Mouse (Mus musculus) ES-Bruce4 (cell line): Measurements from ENCODE around the gene Doc2b. TPM values are rescaled to one million over a fixed set of nuclear protein-coding genes. Genes with fewer than 3 reads are reported as not detected.

Experiments
- H3K27ac ChIP-seq: 2 replicates; pipeline ENCODE4 v1.5.1; 2012; ENCODE audit warnings: low read length, inconsistent platforms; ENCODE audit not compliant: insufficient read depth
- H3K27me3 ChIP-seq: 2 replicates; pipeline ENCODE4 v1.6.1; 2012; ENCODE audit warnings: mild to moderate bottlenecking, low read length, inconsistent platforms; ENCODE audit not compliant: control insufficient read depth, poor library complexity, insufficient read depth, severe bottlenecking
- H3K36me3 ChIP-seq: 2 replicates; pipeline ENCODE4 v1.6.1; 2012; ENCODE audit warnings: inconsistent platforms, mild to moderate bottlenecking, low read length, moderate library complexity; ENCODE audit not compliant: control insufficient read depth, poor library complexity, insufficient read depth, severe bottlenecking
- H3K4me1 ChIP-seq: one replicate; pipeline ENCODE4 v1.8.1; 2011; ENCODE audit warnings: low read length; ENCODE audit not compliant: control insufficient read depth, insufficient read depth
- H3K4me3 ChIP-seq: 2 replicates; pipeline ENCODE4 v1.5.1; 2011; ENCODE audit warnings: low read depth, mild to moderate bottlenecking, low read length
- H3K9ac ChIP-seq: 2 replicates; pipeline ENCODE4 v1.6.1; 2012; ENCODE audit warnings: low read depth, mild to moderate bottlenecking, inconsistent platforms; ENCODE audit not compliant: poor library complexity, severe bottlenecking
- H3K9me3 ChIP-seq: replicated peaks from 2 replicates; pipeline ENCODE4 v1.6.1; 2012; ENCODE audit warnings: mild to moderate bottlenecking, low read length, inconsistent platforms; ENCODE audit not compliant: control insufficient read depth, poor library complexity, insufficient read depth, severe bottlenecking
- CTCF ChIP-seq: IDR thresholded peaks from one replicate; pipeline ENCODE4 v1.8.1; 2011; ENCODE audit warnings: low read depth, low read length
- EP300 ChIP-seq: IDR thresholded peaks from 2 replicates; pipeline ENCODE4 v1.6.1; 2011; ENCODE audit warnings: low read depth, low read length; ENCODE audit not compliant: insufficient read depth
- POLR2A ChIP-seq: IDR thresholded peaks from one replicate; pipeline ENCODE4 v1.8.1; 2011; ENCODE audit warnings: low read length; ENCODE audit not compliant: insufficient read depth
- polyA plus RNA-seq: library from polyadenylated mRNA; stranded (reverse); fragments of >200 nt; gene quantifications from 2 replicates; pipeline ENCODE4 v1.2.4, GENCODE M21; 2011; ENCODE audit warnings: low read depth; ENCODE audit not compliant: missing spikeins, insufficient read depth, insufficient read length

Gene Doc2b
- polyA plus RNA-seq, 1 experiment = 0.22 TPM

- Histone ChIP-seq H3K27me3 (peaks cover 23% of the 10 kb centered on the region), H3K9me3 (no peaks in the 10 kb centered on the region), H3K9ac (peak overlapping the region; percentile 71), H3K36me3 (no peaks in the 10 kb centered on the region), H3K27ac (no peak overlapping the region), H3K4me1 (no peaks in the 10 kb centered on the region), H3K4me3 (peak overlapping the region; percentile 41)
- TF ChIP-seq EP300 (no peak), POLR2A (no peak), CTCF (no peak)
These were observed 570 bp downstream of the Doc2b start for GRCm38 (mm10) chr11:75795321-75795636.

- Histone ChIP-seq H3K9ac (peak overlapping the region; percentile 71), H3K27ac (no peak overlapping the region), H3K9me3 (no peaks in the 10 kb centered on the region), H3K36me3 (no peaks in the 10 kb centered on the region), H3K27me3 (peaks cover 23% of the 10 kb centered on the region), H3K4me3 (peak overlapping the region; percentile 41), H3K4me1 (no peaks in the 10 kb centered on the region)
- TF ChIP-seq CTCF (no peak), POLR2A (no peak), EP300 (no peak)
These were observed 1.1 kb downstream of the Doc2b start for GRCm38 (mm10) chr11:75794602-75795320.

GRCm38 (mm10) chr11:75793351-75793750, 2.5 kb downstream of the Doc2b start:
- Histone ChIP-seq H3K4me3 (no peak overlapping the region), H3K27ac (no peak overlapping the region), H3K9me3 (no peaks in the 10 kb centered on the region), H3K4me1 (no peaks in the 10 kb centered on the region), H3K36me3 (no peaks in the 10 kb centered on the region), H3K9ac (no peak overlapping the region), H3K27me3 (peaks cover 23% of the 10 kb centered on the region)
- no peak for TF ChIP-seq CTCF

- Histone ChIP-seq H3K9me3 (no peaks in the 10 kb centered on the region), H3K27me3 (peaks cover 23% of the 10 kb centered on the region)
These were observed 3.3 kb downstream of the Doc2b start for GRCm38 (mm10) chr11:75792535-75792934.

GRCm38 (mm10) chr11:75785897-75786296, 10.0 kb downstream of the Doc2b start:
- H3K27ac ChIP-seq = no peak overlapping the region
- TF ChIP-seq EP300 (no peak), CTCF (no peak), POLR2A (no peak)

More at GRCm38 (mm10) chr11:75792535-75792934, 3.3 kb downstream of the Doc2b start:
- H3K4me1 ChIP-seq = no peaks in the 10 kb centered on the region
- H3K9ac ChIP-seq = no peak overlapping the region
- no peaks in the 10 kb centered on the region for H3K36me3 ChIP-seq
- H3K4me3 ChIP-seq = no peak overlapping the region
- TF ChIP-seq EP300 (no peak), POLR2A (no peak), CTCF (no peak)
- H3K27ac ChIP-seq = no peak overlapping the region

GRCm38 (mm10) chr11:75783799-75784198, 12.1 kb downstream of the Doc2b start:
- TF ChIP-seq POLR2A (no peak), CTCF (no peak), EP300 (no peak)
- no peak overlapping the region for H3K9ac ChIP-seq
- no peaks in the 10 kb centered on the region for H3K36me3 ChIP-seq
- H3K27me3 ChIP-seq = no peaks in the 10 kb centered on the region
- H3K4me1 ChIP-seq = no peaks in the 10 kb centered on the region
- H3K27ac ChIP-seq = no peak overlapping the region
- H3K4me3 ChIP-seq = no peak overlapping the region
- H3K9me3 ChIP-seq = no peaks in the 10 kb centered on the region

More at GRCm38 (mm10) chr11:75785897-75786296, 10.0 kb downstream of the Doc2b start:
- no peak overlapping the region for H3K4me3 ChIP-seq
- no peaks in the 10 kb centered on the region for H3K4me1 ChIP-seq
- H3K27me3 ChIP-seq = no peaks in the 10 kb centered on the region
- H3K9ac ChIP-seq = no peak overlapping the region
- no peaks in the 10 kb centered on the region for H3K9me3 ChIP-seq
- no peaks in the 10 kb centered on the region for H3K36me3 ChIP-seq
